Mouse (Mus musculus): Measurements from ENCODE around the gene D6Ertd527e.

The D6Ertd527e gene

DNA sequence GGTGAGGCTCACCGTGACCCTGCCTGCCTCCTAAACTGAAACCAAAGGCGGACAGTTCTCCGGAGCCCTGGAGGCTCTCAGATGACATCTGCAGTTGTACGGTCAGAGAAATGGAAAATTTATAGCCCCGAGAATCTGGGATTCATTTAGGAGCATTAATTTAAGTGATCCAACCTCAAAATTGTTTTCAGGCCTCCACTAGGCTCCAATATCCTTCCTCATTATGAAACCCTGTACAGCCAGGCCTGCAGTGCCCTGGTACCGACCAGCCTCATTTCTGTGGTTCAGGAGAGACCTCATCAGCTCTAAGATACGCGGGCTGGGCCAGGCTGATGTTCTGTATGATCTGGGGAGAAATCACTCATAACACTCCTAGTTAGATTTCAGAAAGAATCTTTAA is 46.9 kb downstream of the D6Ertd527e start:
- DNase-seq (ENCODE audit: low read depth, low spot score) = no peak

GRCm38 (mm10) chr6:87152461-87153230 is 48.1 kb downstream of the D6Ertd527e start:
- no peak for DNase-seq (ENCODE audit: low read depth, low spot score)

- no peak for DNase-seq (ENCODE audit: low read depth, low spot score)
Measured at GRCm38 (mm10) chr6:87153231-87153580, 48.7 kb downstream of the D6Ertd527e start.

DNA sequence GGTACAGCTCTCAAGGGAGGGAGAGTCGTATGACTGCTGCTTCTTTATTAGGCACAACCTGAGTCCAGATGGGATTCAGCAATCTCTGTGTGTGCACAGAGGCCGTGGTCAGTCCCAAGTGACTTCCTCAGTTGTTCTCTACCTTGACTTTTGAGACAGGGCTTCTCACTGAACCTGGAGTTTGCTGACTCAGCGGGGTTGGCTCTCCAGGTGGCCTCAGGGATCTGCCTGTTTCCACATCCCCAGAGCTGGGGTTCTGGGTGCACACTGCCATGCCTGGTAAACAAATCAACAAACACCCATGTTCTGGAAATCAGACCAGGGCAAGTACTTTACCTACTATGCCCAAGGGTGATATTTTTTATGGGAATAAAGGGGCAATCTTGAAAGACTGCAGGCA is 49.3 kb downstream of the D6Ertd527e start:
- DNase-seq (ENCODE audit: low read depth, low spot score) = no peak

GRCm38 (mm10) chr6:87158062-87158623 is 53.6 kb downstream of the D6Ertd527e start:
- DNase-seq (ENCODE audit: low read depth, low spot score) = no peak

DNA sequence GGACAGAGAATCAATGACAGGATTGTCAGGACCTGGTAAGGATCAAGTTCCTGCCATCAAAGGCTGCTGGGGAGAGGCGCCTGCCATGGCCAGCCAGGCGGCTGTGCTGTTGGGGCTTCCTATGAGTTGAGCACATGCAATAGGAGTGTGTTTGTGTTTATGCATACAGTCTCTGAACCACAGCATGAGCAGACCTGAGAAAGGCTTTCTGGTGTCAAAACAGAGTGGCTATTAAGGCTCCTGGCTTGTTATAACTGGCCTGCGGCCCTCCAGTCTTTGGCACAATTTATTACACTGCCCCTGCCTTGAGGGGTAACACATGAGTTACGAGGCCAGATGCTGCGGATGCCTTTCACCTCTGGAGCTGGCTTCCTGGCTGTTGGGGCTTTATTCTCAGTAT is 55.6 kb downstream of the D6Ertd527e start:
- no peak for DNase-seq (ENCODE audit: low read depth, low spot score)

DNA sequence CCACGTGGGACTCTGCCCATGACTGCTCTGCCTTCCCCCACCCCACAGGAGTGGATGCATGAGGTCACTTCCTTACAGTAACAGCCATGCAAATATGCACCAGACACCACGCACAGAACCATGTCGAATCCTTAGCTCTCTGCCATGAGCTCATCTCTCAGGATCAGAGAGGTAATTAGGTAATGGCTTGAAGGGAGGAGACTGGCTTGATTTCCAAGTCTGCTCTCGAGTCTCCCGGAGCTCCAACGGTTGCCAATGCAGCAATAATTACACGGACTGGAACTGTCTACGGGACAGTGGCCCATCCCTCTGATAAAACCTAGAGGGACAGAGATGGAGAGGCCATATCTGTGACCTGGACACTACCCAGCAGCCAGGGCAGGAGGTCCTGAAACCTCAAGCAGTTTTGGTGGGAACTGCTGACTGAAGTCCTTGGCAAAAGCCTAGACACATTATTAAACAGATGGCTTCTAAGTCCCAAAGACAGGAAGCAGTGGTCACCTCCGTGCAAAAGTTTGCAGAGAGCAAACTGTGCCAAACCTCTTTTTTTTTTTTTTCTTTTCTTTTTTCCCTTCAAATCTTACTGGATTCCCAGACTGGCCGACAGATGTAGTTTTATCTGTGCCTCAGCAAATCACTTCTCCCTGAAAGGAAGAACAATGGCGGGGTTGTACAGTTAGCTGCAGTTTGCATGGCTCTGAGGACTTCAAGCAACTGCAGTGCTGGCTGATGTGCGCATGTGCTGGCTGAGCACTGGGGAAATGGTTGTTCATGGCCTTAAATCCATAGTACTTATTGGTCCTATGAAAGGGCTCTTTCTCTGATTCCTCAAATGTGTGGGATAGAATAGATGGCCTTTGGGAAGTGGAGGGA is 57.1 kb downstream of the D6Ertd527e start:
- no peak for DNase-seq (ENCODE audit: low read depth, low spot score)
